Mouse (Mus musculus) E14TG2a.4 (cell line): ENCODE data around the gene Tomt.

ENCODE experiments used
- H3K27me3 ChIP-seq: 2 replicates; pipeline ENCODE4 v1.6.1; 2014; ENCODE audit warnings: low read length, control low read depth; ENCODE audit not compliant: insufficient read depth
- H3K36me3 ChIP-seq: 2 replicates; pipeline ENCODE4 v1.6.1; 2014; ENCODE audit warnings: low read length, control low read depth; ENCODE audit not compliant: insufficient read depth
- H3K4me1 ChIP-seq: replicated peaks from 2 replicates; pipeline ENCODE4 v1.6.1; 2014; ENCODE audit warnings: low read depth, low read length, control low read depth
- H3K4me3 ChIP-seq: replicated peaks from 2 replicates; pipeline ENCODE4 v1.5.1; 2014; ENCODE audit warnings: mild to moderate bottlenecking, low read length
- H3K9me3 ChIP-seq: 2 replicates; pipeline ENCODE4 v1.6.1; 2014; ENCODE audit warnings: low read length, control low read depth
- CTCF ChIP-seq: conservative IDR thresholded peaks from 2 replicates; pipeline ENCODE4 v1.5.1; 2014; ENCODE audit warnings: low read length
- NANOG ChIP-seq: IDR thresholded peaks from 2 replicates; pipeline ENCODE4 v1.6.1; 2014; ENCODE audit warnings: borderline replicate concordance, low read length, mixed read lengths
- POU5F1 ChIP-seq: IDR thresholded peaks from 2 replicates; pipeline ENCODE4 v1.6.1; 2014; ENCODE audit warnings: low read length, borderline replicate concordance

The Tomt gene

DNA sequence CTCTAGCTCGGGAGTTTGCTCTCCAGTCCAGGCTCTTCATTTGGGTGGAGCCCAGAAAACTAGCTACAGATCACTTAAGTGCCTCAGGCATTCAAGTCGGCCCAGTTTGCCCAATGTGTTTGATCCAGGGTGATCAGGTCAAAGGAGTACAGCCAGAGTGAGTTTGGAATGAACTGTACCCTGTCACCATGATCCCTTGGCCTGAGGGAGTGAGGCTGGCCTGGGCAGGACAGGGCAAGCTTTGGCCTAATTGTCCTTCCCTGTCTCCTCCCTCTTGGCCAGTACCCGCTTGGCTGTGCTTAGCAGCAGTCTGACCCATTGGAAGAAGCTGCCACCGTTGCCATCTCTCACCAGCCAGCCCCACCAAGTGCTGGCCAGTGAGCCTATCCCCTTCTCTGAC lies 4.0 kb upstream of the Tomt start:
- TF ChIP-seq CTCF: no peak
- TF ChIP-seq POU5F1: no peak
- TF ChIP-seq NANOG: no peak
- peaks cover 81% of the 10 kb centered on the region for H3K36me3 ChIP-seq
- H3K9me3 ChIP-seq: no peaks in the 10 kb centered on the region
- H3K4me3 ChIP-seq: no peak overlapping the region
- peaks cover 44% of the 10 kb centered on the region for H3K4me1 ChIP-seq
- H3K27me3 ChIP-seq: no peaks in the 10 kb centered on the region

DNA sequence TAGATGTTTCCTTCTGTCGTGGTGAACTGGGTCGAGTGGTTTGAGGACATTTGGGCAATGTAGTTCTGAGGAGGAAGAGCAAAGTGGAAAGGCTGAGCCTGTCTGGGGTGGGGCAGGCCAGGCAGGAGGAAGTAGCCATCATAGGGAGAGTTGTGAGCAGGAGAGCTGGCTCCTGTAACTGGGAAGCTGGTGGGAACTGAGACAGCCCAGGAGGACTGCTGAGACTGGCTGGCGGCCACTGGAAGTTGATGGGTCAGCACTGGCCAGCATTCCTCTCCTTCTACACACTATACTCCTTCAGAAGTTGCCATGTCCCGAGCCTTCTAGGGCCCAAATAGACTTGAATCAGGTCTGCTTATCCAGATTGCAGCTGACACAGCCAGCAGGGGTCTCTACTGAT lies 2.2 kb upstream of the Tomt start:
- Histone ChIP-seq H3K36me3 (peaks cover 64% of the 10 kb centered on the region), H3K4me1 (peaks cover 50% of the 10 kb centered on the region), H3K4me3 (peak overlapping the region; percentile 92; the same call in 1 of the 2 replicates), H3K27me3 (no peaks in the 10 kb centered on the region), H3K9me3 (no peaks in the 10 kb centered on the region)
- TF ChIP-seq POU5F1: no peak

DNA sequence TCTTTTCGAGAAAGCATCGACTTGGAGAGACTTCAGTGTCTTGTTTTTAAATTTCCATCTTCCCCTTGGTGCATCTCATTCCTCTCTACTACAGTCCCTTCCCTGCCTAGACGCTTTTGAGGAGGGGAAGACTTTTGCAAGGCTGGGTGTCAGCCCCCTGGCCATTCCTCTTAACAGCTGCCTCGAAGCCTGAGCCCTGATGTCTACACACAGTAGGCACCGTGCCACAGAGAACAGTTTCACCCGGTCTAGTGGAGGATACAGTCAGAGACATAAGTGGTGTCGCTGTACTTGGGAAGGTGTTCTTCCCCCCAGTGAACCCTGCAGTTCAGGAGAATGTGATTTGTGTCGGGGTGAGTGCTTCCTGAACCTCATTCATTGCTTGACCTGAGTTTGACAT lies 537 bp upstream of the Tomt start:
- Histone ChIP-seq H3K4me1 (peaks cover 51% of the 10 kb centered on the region), H3K9me3 (0 out of 2 replicates have a peak, but pooled peaks cover 5% of the 10 kb centered on the region), H3K27me3 (no peaks in the 10 kb centered on the region), H3K4me3 (peak overlapping the region; percentile 92), H3K36me3 (peaks cover 59% of the 10 kb centered on the region)
- TF ChIP-seq POU5F1 (no peak), NANOG (no peak), CTCF (no peak)

DNA sequence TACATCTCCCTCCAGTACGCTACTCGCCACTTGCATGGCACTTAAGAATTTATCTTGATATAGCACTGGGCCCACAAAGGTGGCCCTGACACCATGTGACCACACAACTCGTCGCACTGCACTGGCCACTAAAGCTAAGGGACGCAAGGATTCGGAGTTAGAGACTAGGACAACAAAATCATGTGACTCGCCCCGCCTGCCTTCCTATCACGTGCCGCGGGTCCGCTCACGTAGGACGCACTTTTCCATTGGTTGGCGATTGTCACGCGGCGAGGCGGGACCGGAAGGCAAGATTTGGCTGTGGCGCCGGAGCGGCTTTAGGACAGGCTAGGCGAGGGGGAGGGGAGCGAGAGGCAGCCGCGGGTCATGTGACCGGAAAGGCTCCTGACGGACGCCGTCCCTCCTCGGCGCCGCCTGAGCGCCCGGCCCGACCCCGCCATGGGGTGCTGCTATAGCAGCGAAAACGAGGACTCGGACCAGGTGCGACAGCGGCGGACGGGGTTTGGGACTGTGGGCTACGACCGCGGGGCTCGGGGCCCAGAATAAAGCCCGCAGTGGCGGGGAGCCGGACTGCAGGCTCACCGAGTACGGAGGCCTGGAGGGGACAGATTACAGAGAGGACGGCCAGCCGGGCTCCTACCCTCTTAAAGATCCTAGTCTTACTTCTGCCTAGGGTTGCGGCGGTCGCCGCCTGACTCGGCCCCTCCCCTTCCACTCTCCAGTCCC lies 435 bp downstream of the Tomt start, which contains the start of gene Lamtor1:
Gene Lamtor1, plus strand, starts transcription at position 344 of the 726 bp plus-strand sequence.
- TF ChIP-seq NANOG (no peak), POU5F1 (no peak), CTCF (no peak)
- Histone ChIP-seq H3K4me3 (peak within 1 kb of the TSS; percentile 92), H3K9me3 (0 out of 2 replicates have a peak, but pooled peaks cover 5% of the 10 kb centered on the region), H3K36me3 (peaks cover 59% of the 10 kb centered on the region), H3K27me3 (no peaks in the 10 kb centered on the region), H3K4me1 (peaks cover 61% of the 10 kb centered on the region)

DNA sequence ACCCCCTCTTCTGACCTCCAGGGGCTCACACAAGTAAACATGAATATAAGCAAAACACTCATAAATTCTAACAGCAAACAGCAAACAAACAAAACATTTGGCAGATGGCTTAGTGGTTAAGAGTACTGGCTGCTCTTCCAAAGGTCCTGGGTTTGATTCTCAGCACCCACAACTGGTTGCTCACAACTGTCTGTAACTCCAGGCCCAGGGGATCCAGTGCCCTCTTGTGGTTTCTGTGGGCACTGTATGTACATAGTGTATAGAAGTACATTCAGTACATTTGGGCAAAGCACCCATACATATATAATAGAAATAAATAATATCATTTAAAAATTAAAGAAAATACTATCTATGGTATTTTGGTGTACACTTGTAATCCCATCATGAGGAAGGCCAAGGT lies 3.3 kb downstream of the Tomt start:
- Histone ChIP-seq H3K27me3 (no peaks in the 10 kb centered on the region), H3K4me3 (no peak overlapping the region), H3K4me1 (peaks cover 63% of the 10 kb centered on the region), H3K36me3 (peaks cover 60% of the 10 kb centered on the region), H3K9me3 (0 out of 2 replicates have a peak, but pooled peaks cover 5% of the 10 kb centered on the region)
- no peak for TF ChIP-seq NANOG
- TF ChIP-seq CTCF: peak; percentile 44
- TF ChIP-seq POU5F1: no peak

DNA sequence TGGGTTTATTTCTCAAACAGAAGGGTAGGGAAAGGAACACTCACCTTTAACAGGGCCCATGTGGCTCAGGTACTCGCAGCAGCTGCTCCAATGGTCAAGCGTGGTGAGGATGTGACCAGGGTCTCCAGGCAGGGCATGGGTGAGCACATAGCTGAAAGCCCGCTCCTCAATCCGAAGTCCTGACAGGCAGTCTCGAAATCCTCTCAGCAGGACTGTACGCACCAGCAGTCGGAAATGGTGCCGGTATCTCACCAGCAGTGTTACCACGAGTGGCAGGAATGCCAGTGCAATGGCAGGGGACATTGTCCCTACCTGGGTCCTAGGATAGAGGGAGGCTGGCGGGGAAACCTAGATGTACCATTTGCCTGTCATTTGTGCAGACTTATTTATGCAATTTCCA lies 4.2 kb downstream of the Tomt start:
- Histone ChIP-seq H3K36me3 (peaks cover 58% of the 10 kb centered on the region), H3K4me3 (no peak overlapping the region), H3K27me3 (no peaks in the 10 kb centered on the region), H3K9me3 (0 out of 2 replicates have a peak, but pooled peaks cover 5% of the 10 kb centered on the region), H3K4me1 (peaks cover 63% of the 10 kb centered on the region)
- TF ChIP-seq NANOG: no peak
- no peak for TF ChIP-seq CTCF
- no peak for TF ChIP-seq POU5F1

DNA sequence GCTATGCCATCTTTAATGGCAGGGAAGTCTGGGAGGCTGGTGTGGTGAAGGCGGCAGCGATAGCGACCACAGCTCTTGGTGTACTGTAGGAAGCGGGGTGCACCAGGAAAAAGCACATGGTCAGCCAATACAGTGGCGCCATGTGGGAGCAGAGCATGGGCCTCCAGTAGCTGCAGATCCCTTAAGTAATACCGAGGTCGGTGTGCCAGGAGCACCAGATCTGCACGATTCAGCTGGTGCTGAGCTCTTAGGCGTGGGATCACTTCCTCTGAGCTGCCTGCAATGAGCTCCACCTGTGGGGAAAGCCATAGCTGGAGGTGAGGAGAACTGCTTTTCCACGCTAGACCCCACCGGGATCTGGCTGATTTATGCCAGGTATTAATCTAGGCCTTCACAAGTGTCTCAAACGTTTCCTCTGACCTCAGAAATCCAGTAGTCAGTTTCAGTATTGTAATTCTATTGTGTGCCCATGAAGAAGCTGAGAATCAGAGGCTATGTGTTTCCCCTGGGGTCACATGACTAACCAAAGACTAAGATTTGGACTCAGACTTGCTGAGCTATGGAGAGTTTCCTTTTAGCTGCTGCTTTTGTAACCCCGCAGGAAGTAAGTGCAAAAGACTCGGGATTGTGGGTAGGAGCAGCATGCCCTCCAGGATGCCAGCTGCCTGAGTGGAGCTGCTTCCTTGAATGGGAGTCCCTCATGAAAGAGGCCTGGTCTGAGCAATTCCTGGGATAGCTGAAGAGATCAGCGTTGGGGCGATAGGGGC lies 5.6 kb downstream of the Tomt start:
- peak overlapping the region; percentile 37 for H3K4me3 ChIP-seq
- TF ChIP-seq NANOG: no peak
- no peak for TF ChIP-seq CTCF
- TF ChIP-seq POU5F1: no peak
- H3K4me1 ChIP-seq: peaks cover 59% of the 10 kb centered on the region
- H3K36me3 ChIP-seq: peaks cover 54% of the 10 kb centered on the region
- H3K27me3 ChIP-seq: no peaks in the 10 kb centered on the region
- 0 out of 2 replicates have a peak, but pooled peaks cover 5% of the 10 kb centered on the region for H3K9me3 ChIP-seq

DNA sequence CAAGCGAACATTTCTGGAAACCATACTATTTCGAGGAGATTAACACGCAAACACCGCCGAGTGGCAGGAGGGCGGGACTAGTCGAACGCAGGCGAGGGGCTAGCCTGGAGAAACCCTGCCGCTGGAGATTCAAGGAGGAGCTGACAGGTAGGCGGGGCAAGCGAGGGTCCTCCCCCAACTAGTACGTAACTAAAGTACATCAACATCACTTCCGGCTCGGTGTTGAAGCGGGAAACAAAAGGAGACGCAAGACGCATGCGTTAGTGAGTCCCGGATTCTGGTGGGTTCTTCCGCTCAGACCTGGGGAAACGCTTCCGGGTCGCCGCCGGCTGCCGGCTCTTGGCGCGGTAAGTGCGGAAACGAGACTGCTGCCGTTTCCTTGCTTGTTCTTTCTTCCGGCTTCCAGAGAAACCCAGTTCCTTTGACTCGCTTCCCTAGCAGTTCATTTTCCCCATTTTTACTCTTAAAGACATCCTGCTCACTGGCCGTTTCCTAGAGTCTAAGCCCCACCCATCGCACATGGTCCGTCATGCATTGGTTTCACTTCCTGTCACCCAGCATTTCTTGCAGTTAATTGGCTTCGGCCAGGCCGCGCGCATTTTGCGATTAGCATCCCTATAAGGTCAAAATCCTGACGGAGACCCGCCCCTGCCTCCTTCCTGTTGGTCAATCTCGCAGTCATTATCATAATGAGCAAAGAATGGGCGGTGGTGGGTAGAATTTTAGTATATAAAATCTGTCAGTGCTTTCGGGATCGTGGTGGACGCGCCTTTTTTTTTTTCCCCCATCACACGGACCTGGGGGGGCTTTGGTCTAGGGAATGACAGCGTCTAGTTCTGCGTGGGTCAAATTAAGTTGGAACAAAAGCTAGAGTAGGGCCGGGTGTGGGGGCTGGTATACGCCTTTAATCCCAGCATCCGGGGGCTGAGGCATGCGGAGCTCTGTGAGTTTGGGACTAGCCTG lies 9.8 kb downstream of the Tomt start:
- Histone ChIP-seq H3K9me3 (no peaks in the 10 kb centered on the region), H3K27me3 (no peaks in the 10 kb centered on the region), H3K4me1 (peaks cover 62% of the 10 kb centered on the region), H3K36me3 (peaks cover 39% of the 10 kb centered on the region), H3K4me3 (peak overlapping the region; percentile 85)
- no peak for TF ChIP-seq CTCF
- TF ChIP-seq NANOG: no peak
- TF ChIP-seq POU5F1: no peak
